Mouse (Mus musculus): Measurements from ENCODE around the gene Baz2b.

The Baz2b gene

DNA sequence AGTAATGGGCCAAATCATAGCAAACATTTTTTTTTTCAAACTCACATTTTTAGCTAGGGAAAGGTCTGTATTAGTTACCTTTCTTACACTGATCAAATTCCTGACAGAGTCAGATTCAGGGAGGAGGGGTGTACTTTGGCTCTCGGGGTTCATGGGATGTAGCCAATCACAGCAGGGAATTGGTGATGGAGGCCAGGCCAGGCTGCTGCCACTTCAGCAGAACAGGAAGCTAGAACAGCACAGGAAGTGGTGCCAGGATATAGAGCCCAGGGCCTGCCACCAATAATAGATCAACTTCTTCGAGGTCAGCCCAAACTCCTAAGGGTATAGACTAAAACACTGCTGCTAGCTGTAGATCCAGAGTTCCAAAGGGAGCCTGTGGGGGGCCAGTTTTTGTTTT lies 76.6 kb downstream of the Baz2b start:
- no peak for DNase-seq (ENCODE audit: extremely low read depth, low read depth, low spot score)

GRCm38 (mm10) chr2:60132269-60133042 lies 77.2 kb downstream of the Baz2b start:
- DNase-seq (ENCODE audit: extremely low read depth, low read depth, low spot score): no peak

DNA sequence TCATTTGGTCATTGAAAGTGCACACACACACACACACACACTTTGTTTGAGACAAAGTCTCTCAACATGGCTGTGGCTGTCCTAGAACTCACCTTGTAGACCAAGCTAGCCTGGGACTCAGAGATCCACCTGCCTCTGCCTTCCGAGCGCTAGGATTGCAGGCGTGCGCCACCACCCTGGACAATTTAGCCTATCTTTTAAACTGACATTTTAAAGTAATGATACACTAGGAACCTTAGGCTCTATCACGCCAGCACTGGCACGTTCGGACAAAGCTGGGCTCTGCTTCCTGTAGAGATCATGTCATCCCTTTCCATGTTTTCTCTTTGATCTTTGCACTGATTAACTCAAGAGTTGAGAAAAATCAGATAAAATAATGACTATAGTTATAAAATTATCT lies 81.0 kb downstream of the Baz2b start:
- no peak for DNase-seq (ENCODE audit: extremely low read depth, low read depth, low spot score)

- DNase-seq (ENCODE audit: extremely low read depth, low read depth, low spot score): no peak
Measured at GRCm38 (mm10) chr2:60126831-60127230, 82.8 kb downstream of the Baz2b start.

GRCm38 (mm10) chr2:60126292-60126691 lies 83.3 kb downstream of the Baz2b start:
- no peak for DNase-seq (ENCODE audit: extremely low read depth, low read depth, low spot score)

GRCm38 (mm10) chr2:60125049-60126004 lies 84.3 kb downstream of the Baz2b start:
- no peak for DNase-seq (ENCODE audit: extremely low read depth, low read depth, low spot score)

DNA sequence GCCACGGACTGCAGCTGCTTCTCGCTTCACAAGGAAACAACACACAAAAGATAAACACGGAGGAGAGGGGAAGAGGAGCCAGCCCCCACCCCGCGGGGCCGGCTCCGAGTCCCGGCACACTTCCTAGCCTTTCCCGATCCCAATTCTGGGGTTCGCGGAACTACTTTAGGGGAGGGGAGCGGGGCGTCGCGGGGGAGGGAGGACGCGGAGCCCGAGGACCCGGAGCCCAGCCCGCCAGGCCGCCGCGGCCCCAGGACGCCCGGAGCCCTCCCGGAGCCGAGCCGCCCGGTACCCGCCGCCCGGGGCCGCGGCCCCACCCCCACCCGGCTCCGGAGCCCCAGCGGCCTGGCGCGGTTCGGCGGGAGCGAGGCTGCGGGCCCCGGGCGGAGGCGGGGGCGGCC lies 85.0 kb downstream of the Baz2b start:
- no peak for DNase-seq (ENCODE audit: extremely low read depth, low read depth, low spot score)

DNA sequence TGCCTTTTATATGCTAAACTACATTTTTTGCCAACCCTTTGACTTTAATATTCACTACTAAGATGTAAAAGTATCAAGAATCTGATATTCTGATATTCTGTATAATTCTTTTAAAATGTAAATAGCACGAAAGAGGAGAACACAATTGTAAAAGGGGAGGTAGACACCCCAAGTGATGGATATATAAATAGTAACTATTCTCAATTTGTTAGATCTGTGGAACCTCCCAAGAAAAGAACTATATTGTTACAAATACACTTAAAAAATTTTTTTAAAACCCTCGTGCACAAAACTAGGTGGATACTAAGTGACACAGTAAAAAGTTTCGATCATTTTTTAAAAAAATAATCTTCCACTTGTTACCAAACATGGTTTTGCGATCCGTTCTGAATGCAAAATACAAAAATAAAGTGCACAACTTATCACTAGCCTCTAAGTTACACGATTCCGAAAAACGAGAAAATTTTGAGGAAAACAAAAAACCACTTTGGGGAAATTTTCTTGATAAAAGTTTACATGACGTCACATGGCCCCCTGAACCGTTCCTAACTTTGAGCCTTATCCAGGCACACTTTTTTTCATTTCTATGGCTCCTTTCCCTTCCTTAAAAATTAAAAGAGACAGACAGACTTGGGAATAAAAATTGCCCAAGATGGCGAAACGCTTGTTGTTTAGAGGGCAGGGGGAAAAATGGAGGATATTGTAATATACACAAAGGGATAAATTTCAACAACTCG lies 85.6 kb downstream of the Baz2b start:
- no peak for DNase-seq (ENCODE audit: extremely low read depth, low read depth, low spot score)

- no peak for DNase-seq (ENCODE audit: extremely low read depth, low read depth, low spot score)
Measured at GRCm38 (mm10) chr2:60123061-60123874, 86.4 kb downstream of the Baz2b start.

DNA sequence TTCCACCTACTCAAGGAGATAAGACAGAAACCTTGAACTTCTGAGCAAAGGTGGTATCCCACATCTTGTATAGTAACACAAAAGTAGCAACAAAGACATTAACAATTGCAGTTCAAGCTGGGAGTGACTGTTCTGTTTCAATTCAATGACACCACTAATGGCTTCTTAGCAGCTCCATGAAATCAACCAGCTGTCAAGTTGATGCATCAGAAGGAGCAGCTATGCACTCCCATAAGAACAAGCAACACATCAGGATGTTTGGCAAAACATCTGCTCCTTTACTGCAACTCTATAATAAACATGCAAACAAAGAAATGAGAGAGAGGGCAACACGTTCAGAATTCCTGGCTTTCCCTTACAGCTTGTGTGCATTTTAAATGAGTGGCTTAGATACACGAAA lies 87.5 kb downstream of the Baz2b start:
- DNase-seq (ENCODE audit: extremely low read depth, low read depth, low spot score): no peak

GRCm38 (mm10) chr2:60120681-60121080 lies 89.0 kb downstream of the Baz2b start:
- DNase-seq (ENCODE audit: extremely low read depth, low read depth, low spot score): no peak

DNA sequence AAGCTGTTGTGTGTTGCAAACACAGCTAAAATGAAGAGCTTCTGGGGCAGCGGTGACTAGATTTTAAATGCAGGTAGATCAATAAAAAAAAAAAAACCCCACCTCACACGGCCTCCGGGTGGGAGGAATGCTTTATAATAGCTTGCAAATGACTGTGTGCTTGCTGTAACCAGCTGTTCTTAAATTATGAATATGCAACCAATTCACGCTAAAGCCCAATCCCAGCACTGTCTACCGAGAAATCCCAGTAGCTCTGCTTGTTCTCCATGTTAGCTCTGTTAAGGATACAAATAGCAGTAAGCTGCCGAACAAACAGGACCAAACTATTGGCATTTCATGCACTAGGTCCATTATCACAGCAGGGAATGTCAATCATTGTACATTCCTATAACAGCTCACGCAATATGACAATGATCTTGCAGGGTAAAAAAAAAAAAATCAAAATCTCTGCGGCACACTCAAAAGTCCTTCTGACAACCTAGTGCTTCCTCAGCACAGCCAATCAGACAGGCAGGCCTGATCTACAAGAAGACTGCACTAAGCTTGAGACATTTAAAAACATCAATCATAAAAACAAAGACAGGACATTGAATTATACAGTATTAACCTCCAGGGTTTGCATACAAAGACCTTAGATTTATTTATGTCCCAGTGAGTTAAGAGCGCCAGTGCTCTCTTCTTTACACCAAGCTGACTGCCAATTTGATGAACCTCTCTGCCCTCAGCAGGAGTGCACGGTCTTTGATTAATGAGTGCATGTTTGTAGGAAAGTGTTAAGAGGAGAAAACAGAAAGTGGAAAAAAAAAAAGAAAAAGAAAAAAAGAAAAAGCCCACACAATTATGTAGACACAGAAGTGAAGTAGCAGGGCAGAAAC lies 90.7 kb downstream of the Baz2b start:
- peak; percentile 55 for DNase-seq (ENCODE audit: extremely low read depth, low read depth, low spot score)

DNA sequence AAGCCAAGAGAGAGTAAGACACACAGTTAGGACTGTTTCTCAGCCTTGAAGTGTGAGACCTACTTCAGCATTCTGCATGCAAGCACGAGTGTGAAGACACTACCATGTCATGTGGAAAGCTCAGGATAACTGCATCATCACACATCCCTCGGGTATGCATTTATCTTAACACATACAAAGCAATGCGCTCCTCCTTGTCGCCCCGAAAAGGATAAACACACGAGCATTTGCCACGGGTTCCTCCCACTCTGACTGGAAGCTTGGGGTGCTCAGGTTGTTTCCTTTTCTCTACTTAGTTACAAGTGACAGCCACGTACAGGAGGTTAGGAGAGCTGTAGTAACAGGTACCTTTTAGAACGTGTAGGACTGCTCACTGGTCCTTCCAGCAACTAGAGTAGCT lies 91.8 kb downstream of the Baz2b start:
- DNase-seq (ENCODE audit: extremely low read depth, low read depth, low spot score): no peak

DNA sequence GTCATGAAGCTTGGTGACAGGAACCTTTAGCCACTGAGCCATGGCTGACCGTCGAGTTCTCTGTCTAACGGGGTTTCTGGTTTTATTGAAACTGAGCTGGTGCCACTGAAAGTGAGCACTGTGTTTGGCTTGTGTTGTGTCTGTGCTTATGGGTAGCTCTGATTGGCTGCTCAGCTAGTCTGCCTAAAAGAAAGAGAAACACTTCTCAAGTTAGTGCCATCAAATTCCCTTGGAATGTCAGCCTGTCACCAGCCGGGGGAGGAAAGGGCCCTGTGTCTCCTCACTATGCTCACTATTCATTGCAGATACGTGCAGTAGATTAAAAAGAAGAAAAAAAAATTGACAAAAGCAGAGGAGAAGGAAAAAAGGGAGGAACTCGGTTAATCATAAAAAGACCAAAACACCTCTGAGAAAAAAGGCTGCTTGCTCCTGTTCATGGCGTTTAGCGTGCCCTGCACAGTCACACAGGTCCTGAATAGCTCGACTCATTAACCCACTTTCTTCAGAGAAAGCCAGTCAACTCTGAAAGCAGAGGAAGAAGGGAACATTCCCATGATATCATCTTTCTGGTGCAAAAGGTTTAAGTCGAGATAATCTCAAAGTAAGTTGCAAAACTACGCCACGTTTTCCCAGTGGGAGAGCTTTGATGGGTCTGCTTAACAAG lies 93.6 kb downstream of the Baz2b start:
- no peak for DNase-seq (ENCODE audit: extremely low read depth, low read depth, low spot score)

DNA sequence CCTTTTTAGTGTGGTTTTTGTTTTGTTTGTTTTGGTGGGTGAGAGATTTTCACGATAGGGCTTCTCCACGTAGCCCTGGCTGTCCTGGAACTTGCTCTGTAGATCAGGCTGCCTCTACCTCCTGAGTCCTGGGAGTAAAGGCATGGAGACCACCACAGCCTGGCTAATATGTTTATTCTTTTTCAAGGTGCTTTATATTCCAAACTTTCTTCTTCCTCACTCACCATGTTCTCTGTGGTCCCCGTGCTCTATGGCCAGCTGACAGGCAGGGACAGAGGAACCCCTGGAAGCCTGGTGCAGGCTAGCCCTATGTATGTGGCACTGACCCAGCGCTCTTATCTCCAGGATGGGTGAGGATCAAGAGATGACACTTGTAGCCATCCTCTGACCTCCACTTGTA lies 94.7 kb downstream of the Baz2b start:
- DNase-seq (ENCODE audit: extremely low read depth, low read depth, low spot score): no peak

DNA sequence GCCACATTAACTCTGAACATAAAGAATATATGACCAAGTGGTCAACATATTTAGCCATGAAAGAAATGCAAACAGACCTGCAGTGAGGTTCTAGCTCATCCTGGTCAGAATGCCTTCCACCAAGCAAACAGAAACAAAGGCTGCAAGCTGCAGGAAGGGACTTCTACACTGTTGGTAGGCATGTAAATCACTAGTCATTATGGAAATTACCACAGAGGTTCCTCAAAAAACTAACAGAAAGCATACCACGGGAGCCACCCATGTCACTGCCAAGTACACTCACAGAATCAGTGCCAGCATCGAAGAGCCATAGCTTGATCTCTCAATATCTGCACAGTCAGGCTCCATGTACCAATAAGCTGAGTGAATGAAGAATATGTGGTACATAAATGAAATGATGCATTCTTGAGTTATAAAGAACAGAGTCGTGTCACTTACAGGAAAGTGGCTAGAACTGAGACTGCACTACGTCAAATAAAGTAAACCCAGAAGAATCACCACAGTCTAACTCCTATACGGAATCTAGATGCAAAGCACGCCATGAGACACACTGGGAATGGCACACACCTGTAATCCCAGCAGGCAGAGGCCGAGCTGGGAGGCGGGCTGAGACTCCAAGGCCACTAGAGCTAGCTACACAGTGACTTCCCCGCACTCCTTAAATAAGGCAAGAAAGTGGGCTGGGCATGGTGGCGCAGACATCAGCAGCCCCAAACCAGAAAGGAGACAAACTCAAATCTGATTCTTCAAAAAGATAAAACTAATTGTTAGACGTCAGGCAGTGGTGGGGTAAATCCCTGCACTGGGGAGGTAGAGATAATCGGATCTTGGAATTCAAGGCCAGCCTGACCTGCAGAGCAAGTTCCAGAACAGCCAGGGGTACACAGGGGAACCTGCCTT lies 95.7 kb downstream of the Baz2b start:
- DNase-seq (ENCODE audit: extremely low read depth, low read depth, low spot score): no peak

GRCm38 (mm10) chr2:60112116-60112515 lies 97.5 kb downstream of the Baz2b start:
- DNase-seq (ENCODE audit: extremely low read depth, low read depth, low spot score): no peak

DNA sequence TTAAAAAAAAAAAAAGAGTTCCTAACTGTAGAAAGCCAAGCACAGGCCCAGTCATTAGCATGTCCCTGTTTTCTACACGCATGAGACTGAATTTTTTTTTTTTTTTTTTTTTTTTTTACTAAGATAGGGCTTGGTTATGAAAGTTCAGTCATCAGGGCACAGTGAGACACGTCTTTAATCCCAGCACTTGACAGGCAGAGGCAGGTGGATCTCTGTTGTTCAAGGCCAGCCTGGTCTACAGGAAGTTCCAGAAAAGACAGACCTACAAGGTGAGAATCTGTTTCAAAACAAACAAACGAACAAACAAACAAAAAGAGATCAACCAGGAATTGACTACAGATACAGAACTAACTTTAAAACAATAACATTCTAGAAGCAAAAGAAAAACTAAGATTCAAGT lies 100.6 kb downstream of the Baz2b start:
- DNase-seq (ENCODE audit: extremely low read depth, low read depth, low spot score): no peak
